Mouse (Mus musculus) liver (tissue): ENCODE results near the gene Pdxk.

ENCODE experiments used
- DNase-seq: peaks from one replicate; pipeline ENCODE4 v3.0.0-alpha.2; 2020; ENCODE audit warnings: mixed read lengths

The Pdxk gene

DNA sequence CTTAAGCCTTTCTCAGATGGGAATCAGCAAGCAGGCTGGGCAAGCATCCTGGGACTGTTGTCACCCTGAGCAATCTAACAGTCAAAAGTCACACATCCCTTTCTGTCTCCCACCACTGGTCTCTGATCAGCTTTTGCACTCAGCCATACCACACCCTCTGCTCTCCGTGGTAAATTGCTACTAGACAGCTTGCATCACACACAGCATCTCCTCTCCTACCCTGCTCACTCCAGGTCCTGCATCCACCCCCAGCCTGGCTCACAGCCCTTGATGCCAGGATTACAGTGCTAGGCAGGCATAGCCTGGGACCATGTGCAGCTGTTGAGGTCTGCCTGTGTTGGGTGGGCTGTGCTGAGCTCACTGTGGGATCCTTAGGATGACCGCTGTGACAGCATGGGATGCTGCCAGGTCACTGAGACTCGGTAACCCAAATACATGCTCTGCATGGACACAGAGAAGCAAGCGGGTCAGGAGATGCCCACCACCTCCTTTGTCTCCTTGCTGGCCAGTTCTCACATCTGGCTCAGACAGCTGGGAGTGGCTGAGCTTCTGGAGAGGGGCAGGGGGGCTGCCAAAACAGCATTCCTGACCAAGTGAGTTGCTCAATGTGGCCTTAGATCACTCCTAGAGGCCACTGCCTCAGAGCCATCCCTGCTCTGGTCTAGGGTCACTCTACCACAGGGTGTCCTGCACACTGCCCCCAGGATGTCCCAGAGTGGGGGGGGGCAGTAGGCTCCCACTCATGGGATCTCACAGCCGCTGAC, 6.2 kb downstream of the Pdxk start:
- no peak for DNase-seq

DNA sequence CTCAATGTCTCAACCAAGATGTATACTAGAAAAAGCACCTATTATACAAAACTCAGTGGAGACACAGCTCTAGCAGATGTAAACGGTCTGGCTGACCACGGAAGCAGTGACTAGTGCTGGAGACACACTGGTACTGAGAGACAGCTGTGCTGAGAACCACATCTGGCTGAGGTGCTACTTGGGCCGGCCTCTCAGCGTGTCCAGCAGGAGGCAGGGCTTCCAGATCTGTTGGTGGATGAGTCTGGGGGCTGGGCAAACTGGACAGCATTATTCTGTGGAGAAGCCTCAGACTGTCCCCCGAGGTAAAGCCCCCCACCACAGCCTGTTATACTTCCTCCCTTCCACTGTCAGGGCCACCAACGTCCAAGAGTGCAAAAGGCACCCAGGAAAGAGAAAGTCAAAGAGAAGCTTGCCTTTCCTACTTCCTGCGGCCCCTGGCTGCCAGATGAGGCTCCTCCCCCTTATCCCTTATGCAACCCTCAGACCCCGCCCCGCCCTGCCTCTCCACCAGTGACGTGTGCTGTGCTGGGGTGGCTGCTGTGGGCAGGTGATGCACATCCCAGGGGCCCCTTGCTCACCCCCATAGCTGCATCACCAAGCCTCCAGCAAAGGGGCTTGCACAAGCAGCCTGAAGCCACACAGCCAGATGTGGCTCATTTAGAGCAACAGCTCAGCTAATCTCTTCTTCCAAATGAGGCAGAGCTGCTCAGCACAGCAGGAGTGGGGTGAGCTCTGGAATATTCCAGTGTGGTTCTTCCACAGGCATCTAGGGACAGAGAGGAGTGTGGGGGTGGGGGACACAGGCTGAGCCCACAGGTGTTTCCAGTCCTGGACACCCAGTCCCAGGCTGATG, 7.1 kb downstream of the Pdxk start:
- peak; percentile 71 for DNase-seq

DNA sequence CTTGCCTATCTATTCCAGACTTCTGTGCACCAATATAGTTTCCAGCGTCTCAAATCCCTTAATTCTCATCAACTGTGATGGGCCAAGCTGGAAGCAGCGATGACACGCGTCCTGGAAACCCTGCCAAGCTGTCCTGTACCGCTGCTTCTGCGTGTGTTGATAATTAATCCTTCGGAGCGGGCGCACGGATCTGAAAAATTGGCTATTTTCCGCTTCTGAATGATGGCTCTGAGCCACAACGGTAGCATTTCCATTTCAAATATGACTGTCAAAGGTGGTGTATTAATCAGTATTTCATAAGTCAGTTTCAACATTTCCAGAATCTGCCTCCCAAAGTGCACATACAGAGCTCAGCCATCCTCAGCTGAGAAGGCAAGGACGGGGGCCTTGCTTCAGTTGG, 8.1 kb downstream of the Pdxk start:
- no peak for DNase-seq

DNA sequence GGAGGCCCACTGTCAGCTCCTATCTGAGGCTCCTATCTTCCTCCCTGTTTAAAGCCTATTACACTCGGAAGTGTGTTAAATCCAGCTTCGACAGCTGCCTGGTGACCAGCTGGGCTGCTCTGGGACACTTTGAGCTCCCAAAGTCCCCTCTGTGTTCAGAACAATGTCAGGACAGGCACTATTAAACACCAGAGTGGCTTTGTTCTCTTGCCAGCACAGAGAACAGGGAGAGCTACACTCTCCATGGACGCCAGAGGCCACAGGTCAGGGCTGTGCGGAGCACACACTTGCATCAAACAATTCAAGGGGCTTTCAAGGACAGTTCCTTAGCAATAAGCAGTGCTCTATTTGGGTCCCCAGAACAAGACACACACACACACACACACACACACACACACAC, 12.1 kb downstream of the Pdxk start:
- no peak for DNase-seq

DNA sequence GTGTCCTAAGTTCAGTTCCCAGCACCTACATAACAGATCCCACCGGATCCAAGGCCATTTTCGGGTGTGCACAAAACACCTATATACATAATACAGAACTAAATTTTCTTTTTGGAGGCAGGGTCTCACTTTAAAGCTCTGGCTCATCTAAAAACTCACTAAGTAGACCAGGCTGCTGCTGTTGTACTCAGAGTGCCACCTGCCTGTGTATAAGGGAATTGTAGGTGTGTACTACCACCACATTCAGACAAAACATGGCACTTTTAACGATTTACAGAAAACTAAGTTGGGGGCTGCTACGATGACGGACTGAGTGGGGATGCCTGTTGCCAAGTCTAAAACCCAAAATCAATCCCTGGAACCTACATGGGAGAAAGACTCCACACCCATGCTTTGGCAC, 14.0 kb downstream of the Pdxk start:
- DNase-seq, result no peak

DNA sequence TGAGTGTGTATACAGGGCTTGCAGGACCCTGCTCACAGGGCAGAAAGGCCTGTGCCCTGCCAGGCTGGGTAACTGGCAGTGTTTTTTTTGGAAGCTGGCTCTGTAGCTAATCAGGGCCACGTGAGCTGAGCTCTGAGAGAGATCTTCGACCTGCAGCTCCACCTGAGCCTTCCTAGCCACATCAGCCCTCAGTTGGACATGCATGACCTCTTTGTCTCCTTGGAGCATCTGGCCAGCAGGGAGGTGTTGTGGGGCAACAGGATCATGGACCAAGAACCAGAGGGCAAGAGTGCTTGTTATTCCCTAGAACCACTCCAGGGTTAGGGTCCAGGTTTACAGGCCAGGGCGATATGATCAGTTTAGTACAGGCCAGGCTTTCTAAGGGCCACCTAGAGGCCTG, 17.4 kb downstream of the Pdxk start:
- DNase-seq, result no peak

DNA sequence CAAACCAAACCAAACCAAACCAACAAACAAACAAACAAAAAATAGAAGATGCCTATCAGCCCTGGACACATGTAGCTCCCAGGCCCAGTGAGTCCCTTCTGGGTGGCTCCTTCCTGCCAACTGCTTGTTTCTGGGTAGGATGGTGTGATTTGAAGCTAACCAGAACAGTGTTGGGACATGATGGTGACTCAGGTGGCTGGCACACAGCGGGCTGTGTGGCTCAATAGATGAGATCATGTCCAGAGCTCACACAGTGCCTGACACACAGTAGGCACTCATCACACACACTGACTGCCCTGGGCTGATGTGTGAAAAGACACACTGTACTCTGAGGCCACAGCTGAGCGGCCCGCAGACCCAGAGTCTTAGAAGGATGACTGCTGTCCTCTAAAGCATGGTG, 18.6 kb downstream of the Pdxk start:
- DNase-seq, result no peak

DNA sequence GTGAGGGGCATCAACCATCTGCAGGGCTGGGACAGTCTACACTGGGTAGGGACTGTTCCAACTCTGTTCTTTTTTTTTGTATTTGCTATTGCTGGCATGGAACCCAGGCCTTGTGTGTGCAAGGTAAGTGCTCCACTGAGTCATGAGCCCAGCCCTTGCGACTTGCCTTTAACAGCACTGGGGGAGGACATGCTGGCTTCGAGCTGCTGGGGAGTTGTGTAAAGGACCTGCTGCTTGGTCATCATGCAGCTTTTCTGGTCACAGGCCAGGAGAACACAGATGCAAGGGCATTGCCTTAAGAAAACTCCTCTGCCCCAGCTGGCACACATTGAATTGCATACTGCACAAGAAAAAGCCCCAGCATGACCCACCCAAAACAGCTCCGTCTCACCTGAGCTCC, 22.5 kb downstream of the Pdxk start:
- DNase-seq, result no peak

DNA sequence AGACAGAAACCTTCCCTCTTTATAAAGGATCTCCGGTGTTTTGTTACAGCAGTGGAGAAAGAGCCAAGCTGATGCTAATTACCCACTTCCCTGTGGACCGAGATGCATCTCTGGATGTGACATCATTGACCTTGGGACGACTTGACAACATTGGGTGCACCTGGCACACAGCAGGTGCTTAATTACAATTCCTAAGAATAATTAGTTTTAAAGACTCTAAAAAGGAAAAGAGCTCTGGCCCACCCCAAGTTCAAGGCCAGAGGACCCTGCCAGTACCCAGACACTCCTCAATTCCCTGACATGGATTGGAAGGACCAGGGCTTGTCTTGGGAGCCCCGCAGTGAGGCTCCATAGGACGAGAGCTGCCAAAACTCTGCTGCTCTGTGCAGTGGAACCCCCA, 23.2 kb downstream of the Pdxk start:
- DNase-seq, result no peak

DNA sequence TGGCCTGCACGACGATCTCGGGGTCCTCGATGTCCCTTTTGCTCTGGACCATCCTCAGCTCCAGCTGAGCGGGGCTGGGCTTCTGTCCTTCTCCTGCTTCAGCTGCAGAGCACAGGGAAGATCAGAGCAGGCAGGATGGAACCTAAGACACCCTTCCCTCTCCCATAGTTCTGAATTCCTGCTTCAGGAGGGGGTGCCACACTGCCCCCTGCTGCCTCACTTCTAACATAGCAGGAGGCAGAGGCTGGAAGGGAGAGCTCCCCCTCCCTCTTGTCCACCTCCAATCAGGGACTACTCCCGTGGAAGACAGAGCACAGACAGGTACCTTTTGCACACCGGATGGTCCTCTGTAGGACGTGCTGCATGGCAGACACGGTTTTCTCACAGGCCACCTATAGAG, 24.0 kb downstream of the Pdxk start:
- peak; percentile 29 for DNase-seq

DNA sequence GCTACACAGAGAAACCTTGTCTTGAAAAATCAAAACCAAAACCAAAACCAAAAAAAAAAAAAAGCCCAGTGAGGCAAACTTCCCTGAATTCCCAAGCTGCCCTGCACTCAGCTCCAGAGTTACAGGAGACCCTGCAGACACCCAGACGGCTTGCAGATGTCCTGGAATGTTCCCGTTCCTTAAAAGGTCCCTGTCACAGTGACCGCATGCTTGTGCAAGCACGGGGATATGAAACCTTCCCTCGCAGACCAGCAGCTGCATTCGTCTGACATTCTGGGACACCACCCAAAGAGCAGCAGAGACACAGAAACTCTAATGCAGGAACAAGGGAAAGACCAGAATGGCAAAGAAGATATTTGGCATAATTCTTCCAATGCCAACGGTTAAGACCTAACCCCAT, 24.8 kb downstream of the Pdxk start:
- no peak for DNase-seq

DNA sequence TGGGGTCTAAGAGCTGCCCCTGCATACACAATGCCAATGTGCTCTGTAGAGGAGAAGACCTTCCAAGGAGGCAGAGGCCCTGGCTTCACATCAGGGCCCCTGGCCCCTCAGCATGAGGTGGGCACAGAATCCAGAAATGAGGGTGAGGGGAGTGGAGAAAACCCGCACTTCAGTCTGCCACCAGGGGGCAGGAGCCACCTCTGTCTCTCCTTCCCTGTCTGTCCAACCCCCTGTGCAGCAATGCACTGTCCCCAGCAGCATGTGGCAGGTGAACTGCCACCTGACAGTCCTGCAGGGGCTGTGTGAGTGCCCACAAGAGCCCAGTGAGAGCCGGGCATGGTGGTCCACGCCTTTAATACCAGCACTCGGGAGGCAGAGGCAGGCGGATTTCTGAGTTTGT, 25.2 kb downstream of the Pdxk start:
- DNase-seq, result peak; percentile 21

DNA sequence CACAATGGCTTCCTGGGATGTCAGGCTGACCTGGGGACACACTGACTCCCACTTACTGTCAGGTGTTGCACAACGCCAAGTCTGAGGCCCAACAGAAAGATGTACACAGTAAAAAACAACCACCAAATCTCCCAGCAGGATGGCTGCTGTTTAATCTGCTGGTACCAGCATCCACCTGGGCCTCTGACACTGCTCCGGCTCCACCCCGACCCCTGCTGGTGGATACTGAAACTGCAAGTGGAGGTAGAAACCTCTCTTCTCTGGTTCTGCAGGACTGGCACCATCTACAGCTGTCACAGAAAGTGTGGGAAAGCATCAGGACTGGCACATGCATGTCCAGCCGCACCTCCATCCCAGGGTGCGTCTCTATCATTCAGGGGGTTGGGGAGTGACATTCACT, 26.7 kb downstream of the Pdxk start:
- peak; percentile 79 for DNase-seq

DNA sequence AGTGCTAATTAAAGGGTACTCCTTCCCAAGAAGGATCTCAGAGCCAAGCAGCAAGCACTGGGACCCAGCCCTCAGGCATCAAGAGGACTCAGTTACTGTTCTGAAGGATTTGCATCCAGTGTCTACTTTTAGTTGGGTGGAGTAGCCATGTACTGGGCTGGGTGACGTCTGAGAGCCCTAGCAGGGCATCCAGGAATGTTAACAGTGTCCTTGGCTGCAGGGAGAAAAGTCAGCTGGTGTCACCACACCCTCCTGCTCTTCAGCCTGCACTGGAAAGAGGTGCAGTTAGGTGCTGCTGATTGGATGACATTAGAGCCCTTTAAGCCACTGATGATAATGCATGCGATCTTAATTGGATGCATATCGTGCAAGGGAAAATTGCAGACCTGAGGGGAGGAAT, 31.9 kb downstream of the Pdxk start:
- no peak for DNase-seq

DNA sequence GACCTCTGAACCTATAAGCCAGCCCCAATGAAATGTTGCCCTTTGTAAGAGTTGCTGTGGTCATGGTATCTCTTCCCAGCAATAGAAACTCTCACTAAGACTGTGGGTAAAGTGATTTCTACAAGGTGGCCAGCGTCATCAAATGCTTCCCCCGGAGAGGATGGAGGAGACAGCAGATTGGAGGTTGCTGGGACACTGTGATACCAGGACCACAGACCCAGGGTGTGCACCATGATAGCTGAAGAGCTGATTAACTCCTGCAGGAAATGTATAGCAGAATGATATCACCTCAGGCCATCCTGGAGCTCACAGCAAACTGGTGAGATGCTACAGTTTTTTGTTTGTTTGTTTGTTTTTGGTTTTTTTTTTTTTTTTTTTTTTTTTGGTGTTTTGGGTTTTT, 35.0 kb downstream of the Pdxk start:
- no peak for DNase-seq

DNA sequence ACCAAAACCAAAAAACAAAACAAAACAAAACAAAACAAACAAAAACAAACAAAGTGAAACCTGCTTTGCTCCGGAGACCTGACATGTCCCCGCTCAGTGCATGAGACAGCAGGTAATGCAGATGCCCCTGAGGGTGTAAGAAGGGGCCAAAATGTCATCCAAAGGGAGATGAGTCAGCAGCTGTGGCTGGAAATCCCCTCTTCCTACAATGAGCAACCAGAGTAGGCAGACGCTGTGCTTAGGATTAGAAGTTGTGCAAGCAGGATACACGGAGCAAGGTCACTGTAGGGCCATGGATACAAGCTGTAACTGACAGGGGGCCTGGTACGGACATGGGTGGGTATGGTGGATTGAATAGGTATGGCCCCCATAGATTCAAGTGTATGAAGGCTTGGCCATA, 35.6 kb downstream of the Pdxk start:
- DNase-seq, result no peak

DNA sequence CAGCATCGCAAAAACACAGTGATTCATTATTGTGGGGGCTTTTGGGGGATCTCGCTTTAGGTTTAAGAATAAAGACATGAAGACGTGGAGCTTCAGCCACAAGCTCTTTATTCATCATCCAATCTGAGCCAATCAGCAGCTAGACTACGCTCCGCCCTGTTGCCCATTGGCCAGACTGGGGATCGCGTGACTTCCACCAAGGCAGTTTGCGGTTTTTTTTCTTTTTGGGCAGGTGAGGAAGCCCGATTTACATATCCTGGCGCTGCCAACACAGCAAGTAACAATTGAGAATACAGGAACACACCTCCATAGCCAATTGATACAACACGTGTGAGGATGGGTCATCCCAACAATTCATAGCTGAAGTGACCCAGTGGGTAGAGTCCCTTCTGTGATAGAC, 36.7 kb downstream of the Pdxk start:
- DNase-seq, result no peak

DNA sequence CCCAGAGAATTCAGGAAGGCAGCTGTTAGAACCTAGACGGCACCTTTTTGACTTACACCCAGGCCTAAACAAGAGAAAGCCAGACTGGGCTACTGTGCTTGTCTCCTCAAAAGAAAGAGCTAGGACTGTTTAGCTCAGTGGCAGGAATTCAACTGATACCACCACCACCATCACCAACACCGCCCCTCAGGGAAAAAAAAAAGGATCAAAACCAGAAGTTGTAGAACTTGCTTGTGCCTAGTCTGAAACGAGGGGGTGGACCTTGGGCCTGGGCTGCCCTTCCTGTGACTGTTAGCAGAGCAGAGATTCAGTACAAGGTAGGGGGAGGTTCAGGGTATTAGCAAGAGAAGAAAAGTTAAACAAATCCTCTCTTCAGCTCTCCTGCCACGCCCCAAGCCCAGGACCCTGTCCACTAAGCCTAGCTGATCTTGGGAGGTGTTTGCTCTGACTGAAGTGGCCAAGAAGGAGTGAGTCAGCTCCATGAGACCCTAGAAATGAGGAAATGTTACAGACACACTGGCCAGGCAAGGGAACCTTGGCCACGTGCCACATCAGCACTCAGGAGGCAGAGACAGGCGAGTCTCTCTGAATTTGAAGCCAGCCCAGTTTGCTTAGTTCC, 38.5 kb downstream of the Pdxk start:
- no peak for DNase-seq

DNA sequence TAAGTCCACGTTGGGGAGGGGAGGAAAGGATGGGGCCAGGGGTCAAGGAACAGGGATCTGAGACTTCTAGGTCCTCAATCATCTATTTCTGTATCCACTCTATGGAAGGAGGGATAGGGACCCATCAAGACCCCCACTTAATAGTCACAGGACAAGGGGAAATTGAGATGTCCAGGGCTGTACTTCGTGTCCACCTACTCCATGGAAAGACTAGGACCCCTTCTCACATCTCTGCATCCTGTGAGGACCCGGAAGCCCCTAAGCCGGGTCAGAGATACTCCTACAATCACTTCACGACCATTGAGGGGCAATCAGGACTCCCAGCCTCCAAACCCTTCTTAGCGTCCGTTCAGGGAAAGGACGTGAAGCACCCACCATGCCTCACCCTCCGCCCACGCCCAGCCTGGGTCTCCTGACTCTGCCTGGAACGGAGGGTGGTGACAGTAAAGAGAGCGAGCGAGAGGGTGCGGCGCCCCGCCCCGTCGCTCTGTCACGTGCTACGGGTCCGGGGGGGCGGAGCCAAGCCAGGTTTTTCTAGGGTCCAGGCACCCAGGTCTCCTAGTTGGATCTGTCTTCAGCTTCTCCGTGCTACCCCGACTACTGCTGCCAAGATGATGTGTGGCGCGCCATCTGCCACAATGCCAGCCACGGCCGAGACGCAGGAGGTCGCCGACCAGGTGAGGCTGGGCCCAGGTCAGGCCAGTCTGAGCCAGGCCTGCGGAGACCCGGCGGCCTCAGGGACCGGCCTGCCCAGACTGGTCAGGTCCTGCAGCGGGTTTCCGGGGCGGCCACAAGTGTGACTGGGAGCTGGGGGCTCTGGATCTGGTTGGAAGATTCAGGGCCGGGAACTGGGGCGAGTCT, 39.4 kb downstream of the Pdxk start, which contains the start of gene Cstb:
Gene Cstb, plus strand, starts transcription at position 489 of the 861 bp plus-strand sequence.
- peak; percentile 90 for DNase-seq

DNA sequence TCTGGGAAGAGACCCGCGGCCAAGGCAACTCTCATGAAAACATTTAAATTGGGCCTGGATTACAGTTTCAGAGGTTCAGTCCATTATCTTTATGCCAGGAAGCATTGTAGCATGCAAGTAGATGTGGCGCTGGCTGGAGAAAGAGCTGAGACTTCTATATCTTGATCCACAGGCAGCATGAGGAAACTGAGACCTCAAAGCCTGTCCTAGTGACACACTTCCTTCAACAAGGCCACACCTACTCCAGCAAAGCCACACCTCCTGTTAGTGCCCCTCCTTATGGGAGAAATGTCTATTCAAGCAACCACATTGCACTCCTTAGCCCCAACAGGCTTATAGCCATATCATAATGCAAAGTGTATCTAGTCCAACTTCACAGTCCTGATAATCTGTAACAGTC, 42.2 kb downstream of the Pdxk start:
- peak; percentile 27 for DNase-seq

DNA sequence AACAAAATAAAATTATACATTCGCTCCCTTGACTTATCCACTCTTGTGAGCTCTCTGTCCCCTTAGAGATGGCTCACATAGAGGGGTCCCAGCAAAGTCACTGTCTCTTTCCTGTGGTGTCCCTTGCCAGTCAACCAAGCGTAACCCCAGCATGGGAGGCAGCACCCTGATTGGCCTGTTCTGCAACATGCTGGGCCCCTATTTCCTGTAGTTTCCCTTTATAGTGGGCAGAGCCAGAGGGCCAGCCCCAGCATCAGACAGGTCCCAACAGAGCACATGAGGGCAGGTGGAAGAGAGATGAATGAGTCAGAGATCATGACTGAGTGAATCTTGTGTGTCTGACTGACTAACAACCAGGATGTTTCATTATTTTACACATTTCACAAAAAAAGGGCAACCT, 43.8 kb downstream of the Pdxk start:
- no peak for DNase-seq

DNA sequence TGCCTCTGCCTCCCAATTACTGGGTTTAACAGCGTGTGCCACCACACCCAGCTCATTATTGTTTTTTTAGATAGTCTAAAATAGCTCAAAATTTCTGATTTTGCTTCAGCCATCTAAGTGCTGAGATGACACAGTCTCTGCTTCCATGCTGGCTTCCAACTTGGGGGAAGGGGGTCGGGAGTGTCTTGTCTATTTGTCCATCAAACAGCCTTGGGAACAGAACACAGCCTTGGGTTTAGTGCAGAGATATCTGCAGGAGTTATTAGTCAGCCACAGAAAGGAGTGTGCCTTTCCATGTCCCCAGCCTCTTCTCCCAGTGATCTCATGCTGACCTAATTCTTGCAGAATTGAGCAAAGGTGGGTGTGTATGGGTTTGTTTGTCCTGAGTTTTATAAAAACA, 46.0 kb downstream of the Pdxk start:
- DNase-seq, result no peak

DNA sequence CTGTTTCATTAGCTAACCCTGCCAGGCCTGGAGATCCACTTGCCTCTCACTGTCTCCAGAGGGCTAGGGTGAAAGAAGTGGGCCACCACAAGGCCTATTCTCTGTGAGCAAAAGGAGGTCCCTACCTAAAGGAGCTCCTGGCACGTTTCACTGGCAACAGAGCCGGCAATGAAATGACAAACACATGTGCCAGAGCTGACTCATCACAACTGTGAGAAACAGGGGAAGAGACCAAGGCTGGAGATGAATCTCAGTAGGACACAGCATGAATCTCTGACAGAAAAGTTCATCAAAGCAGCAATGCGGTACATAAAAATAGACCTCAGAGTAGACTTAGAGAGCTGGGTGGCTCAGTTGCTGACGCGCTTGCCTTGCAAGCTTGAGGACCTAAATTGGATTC, 46.9 kb downstream of the Pdxk start:
- DNase-seq, result no peak
